Mouse (Mus musculus) myocyte (in vitro differentiated cells): ENCODE measurements at regions not wholly inside any gene's neighbourhood (a gene's known extent, or its start where the extent isn't known, plus 50 kb on each side); places are given as distances from the start of the nearest gene placed in this dataset.

Experiments
- CEBPB ChIP-seq: IDR thresholded peaks from 2 replicates; pipeline ENCODE4 v1.6.1; 2011; ENCODE audit warnings: mild to moderate bottlenecking, moderate library complexity; ENCODE audit not compliant: poor library complexity, insufficient read depth, severe bottlenecking
- E2F4 ChIP-seq: IDR thresholded peaks from one replicate; pipeline ENCODE4 v1.6.1; 2011; ENCODE audit warnings: mild to moderate bottlenecking, control low read depth, moderate library complexity; ENCODE audit not compliant: insufficient read depth
- MAX ChIP-seq: IDR thresholded peaks from one replicate; pipeline ENCODE4 v1.6.1; 2011; ENCODE audit warnings: low read depth, mild to moderate bottlenecking, control low read depth
- MYOG ChIP-seq, 3 experiments: IDR thresholded peaks; one replicate each; pipeline ENCODE4 v1.6.1; 2011; ENCODE audit warnings: control low read depth in 2 of 3, low read depth in 2 of 3, mild to moderate bottlenecking in 2 of 3; ENCODE audit not compliant: insufficient read length in 2 of 3, control insufficient read depth in 1 of 3, insufficient read depth in 1 of 3
- POLR2A ChIP-seq: IDR thresholded peaks from one replicate; pipeline ENCODE4 v1.6.1; 2011; ENCODE audit warnings: low read depth, mild to moderate bottlenecking, control low read depth, moderate library complexity; ENCODE audit not compliant: insufficient read length
- POLR2AphosphoS2 ChIP-seq: IDR thresholded peaks from one replicate; pipeline ENCODE4 v1.6.1; 2011; ENCODE audit warnings: low read depth, control low read depth; ENCODE audit not compliant: insufficient read length
- REST ChIP-seq: IDR thresholded peaks from one replicate; pipeline ENCODE4 v1.6.1; 2011; ENCODE audit warnings: mild to moderate bottlenecking, control low read depth, moderate library complexity; ENCODE audit not compliant: insufficient read depth, insufficient read length
- SRF ChIP-seq: IDR thresholded peaks from one replicate; pipeline ENCODE4 v1.6.1; 2011; ENCODE audit warnings: low read depth; ENCODE audit not compliant: control insufficient read depth, insufficient read length
- TCF3 ChIP-seq: IDR thresholded peaks from one replicate; pipeline ENCODE4 v1.6.1; 2011; ENCODE audit warnings: low read depth, control low read depth; ENCODE audit not compliant: insufficient read length
- USF1 ChIP-seq: IDR thresholded peaks from one replicate; pipeline ENCODE4 v1.6.1; 2011; ENCODE audit warnings: low read depth, mild to moderate bottlenecking, control low read depth, moderate library complexity

DNA sequence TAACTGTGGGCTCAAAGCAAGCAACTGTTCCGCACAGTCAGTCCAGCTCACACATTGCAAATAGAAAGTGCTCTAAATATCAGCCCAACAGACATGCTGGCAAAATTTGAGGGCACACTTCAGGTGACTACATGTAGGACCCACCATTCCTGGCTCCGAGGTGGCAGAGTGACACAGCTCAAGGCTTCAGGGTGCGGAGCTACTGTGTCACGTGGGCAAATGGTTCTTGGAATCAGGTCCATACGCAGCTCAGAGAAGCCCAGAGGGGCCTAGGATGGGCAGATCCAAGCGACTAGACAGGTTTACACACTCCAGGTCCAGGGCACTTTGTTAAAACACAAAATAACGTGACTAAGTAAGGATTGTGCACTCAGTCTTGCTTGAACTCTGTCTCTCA lies 226.2 kb upstream of the Pabpc6 start:
- TF ChIP-seq REST = no peak
- TF ChIP-seq MYOG (IDR thresholded peaks at IDR 0.05; ENCODE audit: control insufficient read depth in 1 of 3, insufficient read depth in 1 of 3, insufficient read length in 2 of 3, low read depth in 2 of 3) = no peak
- no peak for TF ChIP-seq POLR2A
- TF ChIP-seq POLR2AphosphoS2 = no peak
- TF ChIP-seq MAX = no peak
- no peak for TF ChIP-seq CEBPB
- no peak for TF ChIP-seq E2F4
- TF ChIP-seq USF1 = no peak
- no peak for TF ChIP-seq SRF
- TF ChIP-seq TCF3 = no peak
